Mouse (Mus musculus) cortical plate, adult 2 months (tissue): Measurements from ENCODE around the gene Elfn2. TPM values are rescaled to one million over a fixed set of nuclear protein-coding genes. Genes with fewer than 3 reads are reported as not detected.

Experiments
- H3K27ac ChIP-seq: fragments of 200-500 bp; 2 replicates; pipeline ENCODE4 v1.5.1; 2012; ENCODE audit warnings: low read length, control low read depth, inconsistent platforms; ENCODE audit not compliant: insufficient read depth
- H3K4me1 ChIP-seq: fragments of 200-500 bp; 2 replicates; pipeline ENCODE4 v1.6.1; 2011; ENCODE audit warnings: low read length; ENCODE audit not compliant: control insufficient read depth, insufficient read depth
- H3K4me3 ChIP-seq: fragments of 200-500 bp; 2 replicates; pipeline ENCODE4 v1.5.1; 2011; ENCODE audit warnings: mild to moderate bottlenecking, low read length, control low read depth; ENCODE audit not compliant: insufficient read depth
- CTCF ChIP-seq: fragments of 200-500 bp; IDR thresholded peaks from 2 replicates; pipeline ENCODE4 v1.5.1; 2011; ENCODE audit warnings: mild to moderate bottlenecking, control low read depth, low read length; ENCODE audit not compliant: insufficient read depth; ENCODE audit errors: extremely low read depth
- POLR2A ChIP-seq: fragments of 200-500 bp; IDR thresholded peaks from 2 replicates; pipeline ENCODE4 v1.6.1; 2011; ENCODE audit warnings: mild to moderate bottlenecking, low read length, control low read depth; ENCODE audit not compliant: insufficient read depth; ENCODE audit errors: extremely low read depth
- polyA plus RNA-seq: library from polyadenylated mRNA; depleted of rRNA; stranded (reverse); fragments of >200 nt; gene quantifications from 2 replicates; pipeline ENCODE4 v1.2.3, GENCODE M21; 2012; rRNA removed

The Elfn2 gene
- polyA plus RNA-seq: 59.2 and 65.2 TPM in 2 replicates

- Histone ChIP-seq H3K4me1 (peaks cover 7% of the 10 kb centered on the region), H3K4me3 (peak within 1 kb of the TSS; percentile 84), H3K27ac (peak within 1 kb of the TSS; percentile 96)
- TF ChIP-seq CTCF (no peak), POLR2A (peak; percentile 24; the same call in 1 of the 2 replicates)
Measured at GRCm38 (mm10) chr15:78718290-78719250, at the start of gene Elfn2. Elfn2 (minus strand) TSS chr15:78718771.

GRCm38 (mm10) chr15:78763704-78764103 lies 45.1 kb upstream of the Elfn2 start:
- no peak overlapping the region for H3K4me3 ChIP-seq
- no peaks in the 10 kb centered on the region for H3K4me1 ChIP-seq
- H3K27ac ChIP-seq: no peak overlapping the region
- TF ChIP-seq CTCF (no peak), POLR2A (no peak)

- H3K27ac ChIP-seq: no peak overlapping the region
- H3K4me3 ChIP-seq: no peak overlapping the region
- TF ChIP-seq CTCF (no peak), POLR2A (no peak)
- no peaks in the 10 kb centered on the region for H3K4me1 ChIP-seq
Measured at GRCm38 (mm10) chr15:78763210-78763609, 44.6 kb upstream of the Elfn2 start.

GRCm38 (mm10) chr15:78761112-78761511 lies 42.5 kb upstream of the Elfn2 start:
- no peak overlapping the region for H3K27ac ChIP-seq
- no peak for TF ChIP-seq POLR2A
- TF ChIP-seq CTCF: no peak
- no peak overlapping the region for H3K4me3 ChIP-seq
- no peaks in the 10 kb centered on the region for H3K4me1 ChIP-seq

GRCm38 (mm10) chr15:78758132-78758531 lies 39.6 kb upstream of the Elfn2 start:
- Histone ChIP-seq H3K27ac (no peak overlapping the region), H3K4me1 (no peaks in the 10 kb centered on the region), H3K4me3 (no peak overlapping the region)
- TF ChIP-seq CTCF (no peak), POLR2A (no peak)

GRCm38 (mm10) chr15:78755966-78756725 lies 37.6 kb upstream of the Elfn2 start:
- Histone ChIP-seq H3K4me3 (no peak overlapping the region), H3K4me1 (no peaks in the 10 kb centered on the region), H3K27ac (no peak overlapping the region)
- TF ChIP-seq CTCF: no peak
- no peak for TF ChIP-seq POLR2A

GRCm38 (mm10) chr15:78755226-78755625 lies 36.7 kb upstream of the Elfn2 start:
- TF ChIP-seq CTCF (no peak), POLR2A (no peak)
- H3K4me3 ChIP-seq: no peak overlapping the region
- H3K4me1 ChIP-seq: no peaks in the 10 kb centered on the region
- H3K27ac ChIP-seq: no peak overlapping the region

GRCm38 (mm10) chr15:78754144-78754543 lies 35.6 kb upstream of the Elfn2 start:
- H3K4me1 ChIP-seq: no peaks in the 10 kb centered on the region
- TF ChIP-seq POLR2A (no peak), CTCF (no peak)
- no peak overlapping the region for H3K27ac ChIP-seq
- H3K4me3 ChIP-seq: no peak overlapping the region

- Histone ChIP-seq H3K4me3 (no peak overlapping the region), H3K4me1 (no peaks in the 10 kb centered on the region), H3K27ac (no peak overlapping the region)
- no peak for TF ChIP-seq POLR2A
- no peak for TF ChIP-seq CTCF
Measured at GRCm38 (mm10) chr15:78752991-78753390, 34.4 kb upstream of the Elfn2 start.

- no peaks in the 10 kb centered on the region for H3K4me1 ChIP-seq
- no peak overlapping the region for H3K4me3 ChIP-seq
- H3K27ac ChIP-seq: no peak overlapping the region
- TF ChIP-seq CTCF (no peak), POLR2A (no peak)
Measured at GRCm38 (mm10) chr15:78750608-78751350, 32.2 kb upstream of the Elfn2 start.
